Mouse (Mus musculus) kidney, embryonic 15.5 days (tissue): ENCODE data around the gene Pcgf6. TPM values are rescaled to one million over a fixed set of nuclear protein-coding genes. Genes with fewer than 3 reads are reported as not detected.
"Not testable (repeated sequence)": the region's sequence is repeated elsewhere in the genome, so short reads cannot be mapped to it uniquely, and the experiment has no call there.

Experiments used
- ATAC-seq: fragments of 200-750 bp; cut with Nextera tagmentation; replicated peaks from 2 replicates; pipeline ENCODE4 v1.8.0; 2017; ENCODE audit warnings: moderate TSS enrichment; ENCODE audit not compliant: low FRiP score
- H3K27ac ChIP-seq: fragments of 300-500 bp; sonication (generic); 2 replicates; pipeline ENCODE4 v1.5.1; 2015; ENCODE audit warnings: mild to moderate bottlenecking, inconsistent platforms
- H3K27me3 ChIP-seq: fragments of 300-500 bp; sonication (generic); 2 replicates; pipeline ENCODE4 v1.6.1; 2015; ENCODE audit warnings: inconsistent platforms
- H3K36me3 ChIP-seq: fragments of 300-500 bp; sonication (generic); 2 replicates; pipeline ENCODE4 v1.6.1; 2015; ENCODE audit warnings: inconsistent platforms
- H3K4me1 ChIP-seq: fragments of 300-500 bp; sonication (generic); 2 replicates; pipeline ENCODE4 v1.6.1; 2015; ENCODE audit warnings: inconsistent platforms
- H3K4me2 ChIP-seq: fragments of 300-500 bp; sonication (generic); 2 replicates; pipeline ENCODE4 v1.6.1; 2015; ENCODE audit warnings: moderate library complexity, mild to moderate bottlenecking, inconsistent platforms
- H3K4me3 ChIP-seq: fragments of 300-500 bp; sonication (generic); replicated peaks from 2 replicates; pipeline ENCODE4 v1.5.1; 2015; ENCODE audit warnings: mild to moderate bottlenecking, inconsistent platforms
- H3K9ac ChIP-seq: fragments of 300-500 bp; sonication (generic); 2 replicates; pipeline ENCODE4 v1.6.1; 2015; ENCODE audit warnings: mild to moderate bottlenecking, inconsistent platforms
- H3K9me3 ChIP-seq: fragments of 300-500 bp; sonication (generic); replicated peaks from 2 replicates; pipeline ENCODE4 v1.6.1; 2016; ENCODE audit warnings: inconsistent platforms
- WGBS: fragments of 180-500 bp; shearing (Covaris S2); methylation state at CpG from one replicate; pipeline ENCODE4 v1.1.7; 2015; ENCODE audit warnings: mixed read lengths; 5-methylcytosine and 5-hydroxymethylcytosine counted together
- polyA plus RNA-seq: library from polyadenylated mRNA; unstranded; fragments of >200 nt; fragmentation: Nextera tagmentation; extraction: Ambion mirVana; gene quantifications from 2 replicates; pipeline ENCODE4 v1.2.1, GENCODE M21; 2015

Pcgf6 gene
- polyA plus RNA-seq, 1 experiment from 2014 or later, result 25.6 TPM

DNA sequence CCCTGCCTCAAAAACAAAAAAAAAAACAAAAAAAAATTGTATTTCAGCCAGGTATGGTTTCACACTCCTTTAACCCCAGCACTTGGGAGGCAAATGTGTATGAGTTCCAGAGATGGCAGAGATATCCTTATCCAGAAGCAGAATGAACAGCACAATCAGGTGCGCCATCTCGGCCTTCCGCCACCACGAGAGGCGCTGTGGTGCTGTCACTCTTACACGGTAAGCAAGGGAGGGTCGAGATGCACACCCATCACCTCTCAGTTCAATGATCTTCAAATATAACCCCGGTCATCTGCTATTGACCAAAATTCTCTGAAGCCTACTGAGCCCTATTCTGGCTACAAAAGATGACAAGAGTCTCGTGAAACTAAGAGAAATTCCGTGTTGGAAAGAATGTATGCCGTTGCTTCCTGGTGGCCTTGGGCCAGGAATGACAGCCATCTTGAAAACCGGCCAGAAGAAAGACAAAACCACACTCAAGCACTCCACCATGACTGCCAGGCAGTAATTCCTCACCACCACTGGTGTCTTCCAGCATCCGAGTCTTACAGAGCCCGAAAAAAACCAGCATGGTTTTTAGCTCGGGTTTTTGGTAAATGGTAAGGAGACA, 38.1 kb downstream of the Pcgf6 start:
- WGBS, result 91% methylated on average over 15 of the region's 15 CpGs
- peaks cover 73% of the 10 kb centered on the region for H3K27me3 ChIP-seq
- ATAC-seq, result no peak

GRCm38 (mm10) chr19:47009943-47010342, 40.8 kb downstream of the Pcgf6 start:
- H3K4me1 ChIP-seq, result peaks cover 12% of the 10 kb centered on the region
- peaks cover 50% of the 10 kb centered on the region for H3K27me3 ChIP-seq
- no peak overlapping the region for H3K9ac ChIP-seq
- 87% methylated on average over 5 of the region's 5 CpGs for WGBS
- H3K27ac ChIP-seq, result no peak overlapping the region
- H3K9me3 ChIP-seq, result no peaks in the 10 kb centered on the region
- no peaks in the 10 kb centered on the region for H3K36me3 ChIP-seq
- no peak overlapping the region for H3K4me3 ChIP-seq
- no peak for ATAC-seq
- no peak overlapping the region for H3K4me2 ChIP-seq

More for the DNA sequence above, 38.1 kb downstream of the Pcgf6 start:
- peaks cover 25% of the 10 kb centered on the region for H3K4me1 ChIP-seq
- no peak overlapping the region for H3K4me2 ChIP-seq
- H3K36me3 ChIP-seq, result no peaks in the 10 kb centered on the region
- no peak overlapping the region for H3K27ac ChIP-seq
- H3K4me3 ChIP-seq, result no peak overlapping the region
- H3K9me3 ChIP-seq, result no peaks in the 10 kb centered on the region
- no peak overlapping the region for H3K9ac ChIP-seq

DNA sequence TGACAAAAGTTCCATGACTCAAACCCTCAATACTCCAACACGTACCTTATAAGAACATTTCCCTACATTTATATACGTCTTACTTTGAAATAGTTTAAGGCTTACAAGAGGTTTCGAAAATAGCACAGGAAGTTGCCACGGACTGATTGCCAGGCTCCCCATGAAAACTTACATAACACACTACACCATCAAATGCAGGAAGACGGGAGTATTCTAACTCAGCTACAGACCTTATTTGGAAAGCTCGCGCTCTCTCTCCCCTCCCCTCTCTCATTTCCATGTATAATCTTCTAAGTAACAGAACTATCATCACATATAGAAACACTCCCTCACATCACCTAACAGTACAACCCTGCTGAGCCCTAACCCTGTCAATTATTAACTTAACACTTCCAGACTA, 41.3 kb downstream of the Pcgf6 start:
- no peak overlapping the region for H3K4me3 ChIP-seq
- no peak overlapping the region for H3K4me2 ChIP-seq
- ATAC-seq, result no peak
- peaks cover 45% of the 10 kb centered on the region for H3K27me3 ChIP-seq
- WGBS, result 86% methylated on average over 7 of the region's 7 CpGs
- H3K9ac ChIP-seq, result no peak overlapping the region
- peaks cover 6% of the 10 kb centered on the region for H3K4me1 ChIP-seq
- H3K27ac ChIP-seq, result no peak overlapping the region
- no peaks in the 10 kb centered on the region for H3K9me3 ChIP-seq
- no peaks in the 10 kb centered on the region for H3K36me3 ChIP-seq

GRCm38 (mm10) chr19:47006321-47006720, 44.4 kb downstream of the Pcgf6 start:
- no peak for ATAC-seq
- H3K9ac ChIP-seq, result no peak overlapping the region
- H3K4me1 ChIP-seq, result no peaks in the 10 kb centered on the region
- peaks cover 14% of the 10 kb centered on the region for H3K27me3 ChIP-seq
- no peak overlapping the region for H3K27ac ChIP-seq
- H3K4me2 ChIP-seq, result no peak overlapping the region
- no peaks in the 10 kb centered on the region for H3K9me3 ChIP-seq
- H3K36me3 ChIP-seq, result no peaks in the 10 kb centered on the region
- WGBS, result 2% methylated on average over 4 of the region's 4 CpGs
- H3K4me3 ChIP-seq, result no peak overlapping the region

- Histone ChIP-seq H3K4me3 (no peak overlapping the region), H3K9me3 (no peaks in the 10 kb centered on the region), H3K9ac (no peak overlapping the region), H3K4me1 (no peaks in the 10 kb centered on the region), H3K27ac (no peak overlapping the region), H3K36me3 (no peaks in the 10 kb centered on the region), H3K27me3 (peaks cover 9% of the 10 kb centered on the region), H3K4me2 (no peak overlapping the region)
- 66% methylated on average over 5 of the region's 5 CpGs for WGBS
- ATAC-seq, result no peak
Observed at GRCm38 (mm10) chr19:47005873-47006272, 44.8 kb downstream of the Pcgf6 start.

DNA sequence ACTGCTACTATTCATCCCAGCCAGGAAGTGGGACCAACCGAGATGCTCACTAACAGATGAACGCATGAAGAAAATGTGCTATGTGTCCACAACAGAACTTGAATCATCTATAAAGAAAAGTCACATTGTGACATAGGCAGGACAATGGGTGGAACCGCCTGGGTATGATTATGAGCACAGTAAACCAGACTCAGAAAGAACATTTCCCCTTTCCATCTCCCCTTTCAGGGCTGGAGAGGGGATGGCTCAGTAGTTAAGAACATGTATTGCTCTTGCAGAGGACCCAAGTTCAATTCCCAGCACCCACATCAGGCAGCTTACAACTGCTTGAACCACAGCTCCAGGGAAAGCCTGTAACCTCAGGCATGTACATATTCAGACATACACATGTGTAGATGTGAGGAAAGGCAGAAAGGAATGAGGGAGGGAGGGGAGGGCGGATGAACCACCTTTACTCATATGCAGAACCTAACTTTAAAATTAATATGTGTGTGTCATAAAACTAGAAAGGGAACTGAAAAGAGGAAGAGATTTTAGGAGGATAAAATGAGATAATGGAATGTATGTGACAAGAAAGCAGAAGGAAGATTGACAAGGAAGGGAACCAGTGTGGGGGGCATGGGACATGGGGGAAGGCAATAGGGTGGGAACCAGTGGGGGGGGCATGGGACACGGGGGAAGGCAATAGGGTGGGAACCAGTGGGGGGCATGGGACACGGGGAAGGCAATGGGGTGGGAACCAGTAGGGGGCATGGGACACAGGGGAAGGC, 46.8 kb downstream of the Pcgf6 start:
- peaks cover 3% of the 10 kb centered on the region; the same call in 1 of the 2 replicates for H3K27me3 ChIP-seq
- H3K36me3 ChIP-seq, result no peaks in the 10 kb centered on the region
- H3K27ac ChIP-seq, result no peak overlapping the region
- ATAC-seq, result no peak
- H3K9me3 ChIP-seq, result no peaks in the 10 kb centered on the region
- H3K4me1 ChIP-seq, result no peaks in the 10 kb centered on the region
- no peak overlapping the region for H3K9ac ChIP-seq
- WGBS, result 80% methylated on average over 6 of the region's 6 CpGs
- H3K4me3 ChIP-seq, result no peak overlapping the region
- H3K4me2 ChIP-seq, result no peak overlapping the region

DNA sequence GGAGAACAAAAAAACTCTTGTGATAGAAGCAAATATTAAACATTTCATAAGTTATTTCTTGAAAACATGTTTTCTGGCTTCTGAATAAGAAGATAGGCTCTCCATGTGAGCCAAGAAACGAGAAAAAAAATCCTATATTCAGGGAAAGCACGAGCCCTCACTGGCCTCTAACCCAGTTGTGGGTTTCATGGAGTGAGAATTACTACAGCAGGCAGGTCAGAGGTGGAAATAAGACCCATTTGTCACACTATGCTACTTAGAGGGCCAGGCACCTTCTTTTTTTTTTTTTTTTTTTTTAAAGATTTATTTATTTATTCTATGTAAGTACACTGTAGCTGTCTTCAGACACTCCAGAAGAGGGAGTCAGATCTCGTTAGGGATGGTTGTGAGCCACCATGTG, 50.3 kb downstream of the Pcgf6 start:
- H3K27me3 ChIP-seq, H3K27ac ChIP-seq, H3K4me1 ChIP-seq, H3K36me3 ChIP-seq, H3K9me3 ChIP-seq, H3K9ac ChIP-seq, H3K4me3 ChIP-seq, ATAC-seq, H3K4me2 ChIP-seq: not testable (repeated sequence)
- WGBS, result 67% methylated on average over 2 of the region's 3 CpGs

DNA sequence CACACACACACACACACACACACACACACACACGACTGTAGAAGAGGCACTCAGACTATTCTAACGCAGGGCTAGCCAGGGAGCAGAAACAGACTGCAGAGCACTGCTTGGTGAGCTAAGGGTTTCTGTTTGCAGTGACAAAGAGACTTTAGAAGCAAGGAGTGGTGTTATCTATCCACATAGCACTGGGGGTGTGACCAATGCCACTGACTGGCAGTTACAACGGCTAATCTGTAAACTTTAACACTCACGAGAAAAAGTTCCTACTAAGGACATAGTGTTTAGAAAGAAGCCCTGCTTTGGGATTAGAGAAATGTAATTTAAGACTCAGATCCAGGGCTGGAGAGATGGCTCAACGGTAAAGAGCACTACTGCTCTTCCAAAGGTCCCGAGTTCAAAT, 51.0 kb downstream of the Pcgf6 start:
- H3K27me3 ChIP-seq, result no peaks in the 10 kb centered on the region
- 84% methylated on average over 6 of the region's 6 CpGs for WGBS
- no peak overlapping the region for H3K4me2 ChIP-seq
- ATAC-seq, result no peak
- no peak overlapping the region for H3K27ac ChIP-seq
- H3K9ac ChIP-seq, result no peak overlapping the region
- no peaks in the 10 kb centered on the region for H3K4me1 ChIP-seq
- no peaks in the 10 kb centered on the region for H3K36me3 ChIP-seq
- H3K9me3 ChIP-seq, result no peaks in the 10 kb centered on the region
- no peak overlapping the region for H3K4me3 ChIP-seq

DNA sequence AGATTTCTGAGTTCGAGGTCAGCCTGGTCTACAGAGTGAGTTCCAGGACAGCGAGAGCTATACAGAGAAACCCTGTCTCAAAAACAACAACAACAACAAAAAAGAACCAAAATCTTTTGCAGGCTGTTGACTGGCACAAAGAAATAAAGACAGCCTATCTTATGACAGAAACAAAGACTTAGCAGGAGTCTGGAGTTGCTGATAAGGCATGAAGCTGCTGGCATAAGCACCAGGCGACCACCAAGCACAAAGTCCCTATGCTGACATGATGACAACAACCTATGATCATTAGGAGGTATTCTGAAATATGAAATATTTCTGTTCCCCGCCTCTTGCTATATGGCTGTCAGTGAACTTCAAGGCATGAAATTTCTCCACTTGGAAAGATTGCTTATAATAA, 51.8 kb downstream of the Pcgf6 start:
- WGBS, result 82% methylated on average over 4 of the region's 4 CpGs
- Histone ChIP-seq H3K27me3 (no peaks in the 10 kb centered on the region), H3K36me3 (no peaks in the 10 kb centered on the region)

DNA sequence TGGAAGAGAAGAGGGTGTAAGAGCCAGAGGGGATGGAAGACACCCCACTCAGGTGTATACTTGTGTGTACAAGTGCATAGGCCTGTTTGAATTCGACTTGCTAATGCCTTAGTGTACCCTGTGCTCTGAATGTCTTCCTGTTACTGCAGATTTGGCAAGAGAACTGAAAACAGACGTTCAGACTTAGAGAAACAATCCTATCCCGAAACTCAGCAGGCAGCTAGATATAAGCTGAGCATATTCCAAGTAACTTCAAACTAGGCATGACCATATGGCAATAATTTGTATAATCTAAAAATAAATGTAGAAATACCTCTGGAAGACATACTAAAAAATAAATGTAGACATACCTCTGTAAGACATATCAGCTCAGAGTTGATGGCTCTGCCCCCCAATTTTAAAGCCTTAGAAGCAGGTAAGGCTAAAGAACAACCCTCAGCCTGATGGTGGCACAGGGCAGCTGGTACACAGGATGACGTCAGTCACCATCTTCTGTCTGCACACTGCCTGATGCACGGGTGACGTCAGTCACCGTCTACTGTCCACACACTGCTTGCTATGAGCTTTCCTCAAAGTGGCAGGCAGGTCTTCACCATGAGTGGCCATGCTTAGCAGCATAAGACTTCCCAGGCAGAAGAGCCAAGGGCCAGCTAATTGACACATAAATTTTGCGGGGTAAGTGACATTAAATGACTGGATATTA, 52.4 kb downstream of the Pcgf6 start:
- Histone ChIP-seq H3K9ac (no peak overlapping the region), H3K4me2 (no peak overlapping the region), H3K9me3 (no peaks in the 10 kb centered on the region), H3K27ac (no peak overlapping the region), H3K4me1 (no peaks in the 10 kb centered on the region), H3K36me3 (no peaks in the 10 kb centered on the region), H3K4me3 (no peak overlapping the region), H3K27me3 (no peaks in the 10 kb centered on the region)
- 79% methylated on average over 8 of the region's 8 CpGs for WGBS
- ATAC-seq, result no peak

More for the DNA sequence above, 51.8 kb downstream of the Pcgf6 start:
- Histone ChIP-seq H3K27ac (no peak overlapping the region), H3K9me3 (no peaks in the 10 kb centered on the region), H3K9ac (no peak overlapping the region), H3K4me3 (no peak overlapping the region), H3K4me2 (no peak overlapping the region), H3K4me1 (no peaks in the 10 kb centered on the region)
- ATAC-seq, result no peak

GRCm38 (mm10) chr19:46996095-46996494, 54.6 kb downstream of the Pcgf6 start:
- no peaks in the 10 kb centered on the region for H3K4me1 ChIP-seq
- no peak overlapping the region for H3K4me3 ChIP-seq
- no peaks in the 10 kb centered on the region for H3K36me3 ChIP-seq
- no peak for ATAC-seq
- no peak overlapping the region for H3K4me2 ChIP-seq
- 78% methylated on average over 9 of the region's 9 CpGs for WGBS
- no peaks in the 10 kb centered on the region for H3K27me3 ChIP-seq
- H3K27ac ChIP-seq, result no peak overlapping the region
- H3K9ac ChIP-seq, result no peak overlapping the region
- H3K9me3 ChIP-seq, result no peaks in the 10 kb centered on the region

DNA sequence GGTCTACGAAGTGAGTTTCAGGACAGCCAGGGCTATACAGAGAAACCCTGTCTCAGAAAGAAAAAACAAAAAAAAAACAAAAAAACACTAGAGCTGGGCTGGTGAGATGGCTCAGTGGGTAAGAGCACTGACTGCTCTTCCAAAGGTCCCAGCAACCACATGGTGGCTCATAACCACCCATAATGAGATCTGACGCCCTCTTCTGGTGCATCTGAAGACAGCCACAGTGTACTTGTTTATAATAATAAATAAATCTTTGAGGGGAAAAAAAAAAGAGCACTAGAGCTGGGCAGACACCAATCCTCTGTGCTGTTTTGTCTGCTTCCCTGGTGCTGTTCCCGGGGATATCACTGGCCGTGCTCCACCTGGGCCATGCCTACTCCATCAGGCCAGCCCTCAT, 58.4 kb downstream of the Pcgf6 start:
- H3K27me3 ChIP-seq, H3K4me3 ChIP-seq, H3K9me3 ChIP-seq, ATAC-seq, H3K36me3 ChIP-seq, H3K9ac ChIP-seq, H3K4me2 ChIP-seq, H3K27ac ChIP-seq: not testable (repeated sequence)
- peaks cover 30% of the 10 kb centered on the region for H3K4me1 ChIP-seq
- WGBS, result 67% methylated on average over 4 of the region's 4 CpGs
